Mouse (Mus musculus) brown adipose tissue, adult 24 weeks (tissue): ENCODE data around the gene Klk5. TPM values are rescaled to one million over a fixed set of nuclear protein-coding genes. Genes with fewer than 3 reads are reported as not detected.

ENCODE experiments used
- H3K27ac ChIP-seq: fragments of 200-500 bp; replicated peaks from 2 replicates; pipeline ENCODE4 v1.5.1; 2012; ENCODE audit warnings: low read depth, mild to moderate bottlenecking, low read length
- H3K4me1 ChIP-seq: fragments of 200-500 bp; 2 replicates; pipeline ENCODE4 v1.6.1; 2012; ENCODE audit warnings: low read length, mixed read lengths; ENCODE audit not compliant: control insufficient read depth, insufficient read depth, insufficient read length
- H3K4me3 ChIP-seq: fragments of 200-500 bp; 2 replicates; pipeline ENCODE4 v1.5.1; 2012; ENCODE audit warnings: low read depth, mild to moderate bottlenecking, low read length, moderate library complexity; ENCODE audit not compliant: insufficient read depth
- polyA plus RNA-seq: library from polyadenylated mRNA; stranded (reverse); fragments of >200 nt; gene quantifications from 2 replicates; pipeline ENCODE4 v1.2.4, GENCODE M21; 2012; ENCODE audit not compliant: missing spikeins, insufficient read depth, insufficient read length

The Klk5 gene
- polyA plus RNA-seq: not detected in 2 replicates

DNA sequence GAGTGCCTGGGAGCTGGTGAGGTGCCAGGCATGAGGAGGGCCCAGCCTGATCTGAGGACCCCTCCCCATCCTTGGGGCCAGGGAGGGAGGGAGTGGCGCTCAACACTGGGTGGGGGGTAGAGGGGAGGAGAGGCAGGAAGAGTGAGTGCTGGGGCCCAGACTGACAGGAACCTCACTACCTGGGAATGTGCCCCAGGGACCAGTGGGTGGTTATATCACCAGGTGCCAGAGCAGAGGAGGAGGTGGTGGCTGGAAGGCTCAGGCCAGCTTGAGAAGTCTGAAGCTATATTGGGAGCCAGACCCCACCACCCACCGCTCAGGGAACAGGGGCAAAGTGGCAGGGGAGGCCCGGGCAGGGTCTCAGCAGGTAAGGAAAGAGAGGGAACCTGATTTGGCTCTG, at the start of gene Klk5:
Gene Klk5, plus strand, starts transcription at position 271 of the 400 bp plus-strand sequence.
- Histone ChIP-seq H3K27ac (no peak within 1 kb of the TSS), H3K4me3 (no peak within 1 kb of the TSS), H3K4me1 (no peaks in the 10 kb centered on the region)

DNA sequence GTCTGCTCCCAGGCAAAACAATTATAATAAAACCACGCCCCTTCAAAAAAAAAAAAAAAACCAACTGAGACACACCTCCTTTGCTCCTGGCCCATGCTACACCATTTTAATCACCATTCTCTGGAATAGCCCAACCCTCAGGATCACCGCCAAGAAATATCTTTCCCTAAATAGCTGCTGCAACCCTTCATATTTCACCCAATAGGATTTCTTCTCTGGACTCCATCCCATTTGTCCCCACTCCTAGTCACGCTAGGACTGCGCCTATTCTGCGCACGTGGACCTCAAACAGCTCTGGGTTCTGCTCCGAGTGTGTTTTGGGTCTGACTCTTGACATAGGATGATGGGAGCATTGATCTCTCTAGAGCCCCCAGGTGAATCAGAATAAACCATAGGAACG, 45.4 kb upstream of the Klk5 start:
- Histone ChIP-seq H3K4me1 (peaks cover 2% of the 10 kb centered on the region; the same call in 1 of the 2 replicates), H3K27ac (no peak overlapping the region), H3K4me3 (peak overlapping the region; percentile 71; the same call in 1 of the 2 replicates)

DNA sequence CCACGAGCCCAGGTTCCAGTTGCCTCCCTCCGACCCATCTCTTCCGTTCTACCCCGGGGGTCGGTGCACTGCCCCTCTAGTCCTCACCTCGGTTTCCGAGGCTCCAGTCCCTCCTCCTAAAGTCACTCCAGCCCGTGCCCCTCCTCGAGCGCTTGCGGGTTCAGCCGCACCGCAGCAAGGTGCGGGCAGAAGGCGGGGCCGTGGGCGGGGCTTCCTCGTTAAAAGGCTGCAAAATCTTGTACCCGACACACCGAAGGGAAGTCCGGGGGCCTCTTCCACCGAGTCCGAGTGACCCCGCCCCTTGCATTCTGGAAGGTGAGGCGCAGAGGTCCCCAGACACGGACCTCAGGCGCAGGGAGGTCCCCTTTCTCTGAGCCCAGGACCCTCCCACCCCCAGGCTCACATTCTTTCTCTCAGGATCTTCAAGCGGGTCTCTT, 44.4 kb upstream of the Klk5 start, which contains the start of gene Klk8:
Gene Klk8, plus strand, starts transcription at position 245 of the 437 bp plus-strand sequence.
- H3K27ac ChIP-seq: no peak within 1 kb of the TSS
- H3K4me1 ChIP-seq: peaks cover 2% of the 10 kb centered on the region; the same call in 1 of the 2 replicates

DNA sequence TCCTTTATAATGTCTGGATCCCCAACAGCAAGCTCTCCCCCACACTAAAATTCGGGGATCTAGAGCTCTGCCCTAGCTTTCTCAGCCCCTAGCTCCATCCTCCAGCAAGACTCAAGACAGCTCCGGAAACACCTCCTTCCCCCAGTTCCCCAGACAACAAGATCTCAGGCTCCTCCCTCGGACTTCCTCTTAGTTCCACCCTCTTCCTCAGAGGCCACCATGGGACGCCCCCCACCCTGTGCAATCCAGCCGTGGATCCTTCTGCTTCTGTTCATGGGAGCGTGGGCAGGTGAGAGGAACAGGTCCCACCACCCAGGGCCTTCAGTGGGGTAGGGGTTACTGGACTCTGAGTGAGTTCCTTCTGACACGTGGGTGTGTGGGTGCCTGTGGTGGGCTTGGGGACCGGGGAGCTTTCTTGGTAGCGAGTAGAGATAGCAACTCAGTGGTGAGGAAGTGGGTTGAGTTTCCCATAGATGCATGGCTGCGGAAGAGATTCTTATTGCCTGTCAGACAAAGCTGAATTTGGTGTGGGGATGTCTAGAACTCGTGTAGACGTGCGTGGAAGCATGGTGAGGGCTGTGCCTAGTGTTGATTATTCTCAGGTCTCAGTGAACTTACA, 43.8 kb upstream of the Klk5 start:
- peaks cover 2% of the 10 kb centered on the region; the same call in 1 of the 2 replicates for H3K4me1 ChIP-seq
- H3K27ac ChIP-seq: no peak overlapping the region
- peak overlapping the region; percentile 71 for H3K4me3 ChIP-seq

More for the DNA sequence above, 44.4 kb upstream of the Klk5 start, which contains the start of gene Klk8:
- peak within 1 kb of the TSS; percentile 71 for H3K4me3 ChIP-seq

DNA sequence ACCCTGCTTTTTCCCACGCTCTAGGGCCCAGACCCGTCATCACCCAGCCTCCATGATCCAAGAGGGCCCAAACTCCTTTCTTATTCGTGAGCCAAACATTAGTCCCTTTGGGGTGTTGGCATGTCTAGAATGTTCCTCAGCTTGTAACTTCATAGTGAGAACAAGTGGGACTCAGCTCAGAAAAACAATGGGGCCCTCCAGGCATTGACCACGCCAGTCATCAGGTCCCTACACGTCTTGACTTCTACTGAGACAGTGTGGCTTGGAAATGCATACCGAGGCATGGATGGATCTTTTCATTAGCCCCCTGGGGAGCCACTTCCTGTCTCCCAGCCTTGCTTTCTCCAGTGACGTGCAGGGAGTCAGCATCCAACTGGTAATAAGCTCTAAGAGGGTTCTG, 41.9 kb upstream of the Klk5 start:
- H3K4me1 ChIP-seq: peaks cover 2% of the 10 kb centered on the region; the same call in 1 of the 2 replicates
- no peak overlapping the region for H3K4me3 ChIP-seq
- H3K27ac ChIP-seq: no peak overlapping the region

DNA sequence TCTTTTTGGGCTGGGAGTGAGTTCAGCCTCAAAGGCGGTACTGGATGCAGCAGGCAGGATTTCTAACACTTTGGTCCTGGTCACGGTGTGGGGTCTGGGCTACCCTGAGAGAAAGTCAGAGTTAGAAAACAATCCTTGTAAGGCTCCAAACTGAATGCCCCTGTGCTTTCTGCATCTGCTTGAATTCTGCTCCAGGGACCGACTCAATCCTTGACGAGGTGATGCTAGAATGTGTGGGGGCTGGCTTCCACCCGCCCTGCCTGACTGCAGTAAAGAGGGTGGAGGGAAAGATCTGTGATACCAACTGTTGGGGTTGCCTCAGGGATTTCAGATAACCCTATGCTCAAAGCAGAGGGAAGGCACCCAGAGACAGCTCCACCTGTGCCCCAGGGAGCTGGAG, 30.8 kb upstream of the Klk5 start, which contains the start of gene Klk7:
Gene Klk7, plus strand, starts transcription at position 301 of the 400 bp plus-strand sequence.
- Histone ChIP-seq H3K27ac (no peak within 1 kb of the TSS), H3K4me3 (no peak within 1 kb of the TSS), H3K4me1 (no peaks in the 10 kb centered on the region)

DNA sequence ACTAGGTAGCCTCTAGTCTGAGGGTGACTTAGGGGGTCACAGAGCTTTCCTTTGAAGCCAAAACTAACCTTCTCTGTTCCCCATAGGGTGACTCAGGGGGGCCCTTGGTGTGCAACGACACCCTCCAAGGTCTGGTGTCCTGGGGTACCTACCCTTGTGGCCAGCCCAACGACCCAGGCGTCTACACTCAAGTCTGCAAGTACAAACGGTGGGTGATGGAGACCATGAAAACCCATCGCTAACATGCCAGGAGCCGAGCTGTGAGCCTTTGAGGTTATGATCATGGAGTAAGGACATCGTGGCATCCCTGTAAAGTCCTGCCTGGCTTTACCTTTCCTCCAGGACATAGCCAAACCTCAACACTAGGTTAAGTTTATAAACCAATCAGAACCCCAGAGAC, 26.6 kb upstream of the Klk5 start:
- no peaks in the 10 kb centered on the region for H3K4me1 ChIP-seq
- no peak overlapping the region for H3K27ac ChIP-seq
- no peak overlapping the region for H3K4me3 ChIP-seq

DNA sequence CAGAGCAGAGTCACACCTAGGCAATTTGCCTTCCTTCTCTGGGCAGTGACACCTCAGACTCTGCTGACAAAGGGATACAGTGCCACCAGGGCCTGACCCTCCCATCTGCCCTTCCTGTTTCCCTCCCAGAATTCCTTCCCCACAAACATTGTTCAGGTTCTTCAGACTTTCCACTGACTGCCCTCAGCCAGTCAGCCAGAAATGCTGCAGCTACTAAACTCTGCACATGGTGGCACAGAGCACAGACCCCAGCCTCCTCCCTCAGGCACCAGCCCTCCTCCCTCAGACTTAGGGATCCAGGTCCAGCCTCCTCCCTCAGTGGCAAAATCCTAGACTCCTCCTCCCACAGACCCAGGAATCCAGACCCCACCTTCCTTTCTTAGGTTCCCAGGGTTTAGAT, 25.0 kb upstream of the Klk5 start:
- no peak overlapping the region for H3K27ac ChIP-seq
- no peaks in the 10 kb centered on the region for H3K4me1 ChIP-seq
- H3K4me3 ChIP-seq: no peak overlapping the region

DNA sequence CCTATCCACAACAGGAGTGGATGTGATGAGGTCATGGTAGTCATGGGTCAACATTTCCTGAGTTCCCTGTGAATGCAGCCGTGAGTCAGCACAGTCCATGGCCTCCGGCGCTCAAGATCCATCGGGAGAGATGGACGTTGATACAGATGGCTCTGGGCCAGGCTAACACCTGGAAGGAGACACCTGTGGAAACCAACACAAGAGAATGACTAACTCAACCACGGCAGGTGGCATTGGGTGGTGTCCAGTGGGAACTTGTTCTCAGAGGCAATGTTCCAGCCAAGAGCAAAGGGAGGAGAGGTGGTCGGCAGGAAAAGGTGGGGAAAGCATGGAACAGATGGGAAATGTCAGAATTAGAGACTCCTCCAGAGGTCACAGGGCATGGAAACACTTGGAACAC, 20.2 kb upstream of the Klk5 start:
- no peak overlapping the region for H3K4me3 ChIP-seq
- no peak overlapping the region for H3K27ac ChIP-seq
- H3K4me1 ChIP-seq: no peaks in the 10 kb centered on the region

DNA sequence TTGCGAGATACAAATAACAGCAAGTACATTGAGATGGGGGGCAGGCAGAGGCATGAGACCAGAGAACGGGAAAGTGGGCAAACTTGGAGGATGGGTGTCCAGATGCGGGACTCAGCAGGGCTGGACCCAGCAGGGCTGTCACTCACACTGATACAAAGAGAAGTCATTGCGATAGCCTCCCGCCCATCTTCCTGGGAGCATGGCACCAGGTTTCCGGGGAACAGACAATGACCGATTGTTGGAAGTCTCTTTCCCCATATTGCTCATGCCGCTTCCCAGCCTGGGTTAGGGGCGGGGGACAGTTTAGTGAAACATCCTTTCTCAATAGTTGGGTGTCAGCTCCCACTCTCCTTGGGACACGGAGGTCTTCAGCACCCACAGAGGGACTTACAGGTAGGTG, 17.6 kb upstream of the Klk5 start, which contains the start of gene Klk6:
Gene Klk6, plus strand, starts transcription at position 301 of the 400 bp plus-strand sequence.
- no peaks in the 10 kb centered on the region for H3K4me1 ChIP-seq
- no peak within 1 kb of the TSS for H3K27ac ChIP-seq
- H3K4me3 ChIP-seq: no peak within 1 kb of the TSS

DNA sequence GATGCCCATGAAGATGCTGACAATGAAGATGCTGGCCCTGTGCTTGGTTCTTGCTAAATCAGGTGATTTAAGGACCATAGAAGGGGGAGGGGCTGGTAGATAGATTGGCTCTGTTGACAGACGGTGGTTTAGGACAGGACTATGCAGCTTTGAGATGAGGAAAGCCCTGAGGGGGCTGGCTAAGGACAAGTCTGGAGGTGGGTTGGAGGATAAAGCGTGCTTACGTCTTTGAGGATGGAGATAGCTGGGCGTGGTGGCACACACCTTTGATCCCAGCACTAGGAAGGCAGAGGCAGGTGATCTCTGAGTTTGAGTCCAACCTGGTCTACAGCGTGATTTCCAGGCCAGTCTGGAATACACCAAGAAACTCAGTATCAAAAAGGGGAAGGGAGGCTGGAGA, 15.7 kb upstream of the Klk5 start:
- no peaks in the 10 kb centered on the region for H3K4me1 ChIP-seq
- H3K4me3 ChIP-seq: no peak overlapping the region
- H3K27ac ChIP-seq: no peak overlapping the region

DNA sequence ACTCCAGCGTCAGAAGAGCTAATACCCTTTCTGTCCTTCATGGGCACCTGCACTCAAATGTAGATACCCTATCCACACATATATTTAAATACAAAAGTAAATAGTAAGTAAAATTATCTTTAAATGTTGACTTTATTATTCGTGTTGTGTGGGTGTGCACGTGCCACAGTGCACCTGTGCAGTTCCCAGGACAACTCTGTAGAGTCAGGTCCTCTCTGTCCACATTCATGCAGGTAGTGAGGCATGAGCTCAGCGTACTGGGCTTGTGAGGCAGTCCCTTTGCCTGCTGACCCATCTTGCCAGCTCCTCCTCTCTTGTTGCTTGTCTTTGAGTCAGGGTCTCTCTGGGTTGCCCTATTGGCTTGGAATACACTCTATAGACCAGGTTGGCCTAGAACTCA, 14.1 kb upstream of the Klk5 start:
- Histone ChIP-seq H3K4me1 (no peaks in the 10 kb centered on the region), H3K27ac (no peak overlapping the region), H3K4me3 (no peak overlapping the region)

DNA sequence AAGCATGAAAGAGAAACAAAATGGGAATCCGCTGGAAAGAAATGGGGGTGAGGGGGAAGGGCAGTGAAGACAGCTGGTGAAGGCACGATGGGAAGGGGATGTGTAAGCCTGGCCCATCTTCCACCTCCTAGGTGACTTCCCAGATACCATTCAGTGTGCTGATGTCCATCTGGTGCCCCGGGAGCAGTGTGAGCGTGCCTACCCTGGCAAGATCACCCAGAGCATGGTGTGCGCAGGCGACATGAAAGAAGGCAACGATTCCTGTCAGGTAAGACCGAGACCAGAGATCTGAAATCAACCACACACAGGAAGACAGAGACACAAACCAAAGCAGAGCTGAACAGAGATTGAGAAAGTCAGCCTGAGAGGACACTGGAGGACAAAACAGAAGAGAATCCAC, 12.8 kb upstream of the Klk5 start:
- no peak overlapping the region for H3K27ac ChIP-seq
- H3K4me3 ChIP-seq: no peak overlapping the region
- H3K4me1 ChIP-seq: no peaks in the 10 kb centered on the region

DNA sequence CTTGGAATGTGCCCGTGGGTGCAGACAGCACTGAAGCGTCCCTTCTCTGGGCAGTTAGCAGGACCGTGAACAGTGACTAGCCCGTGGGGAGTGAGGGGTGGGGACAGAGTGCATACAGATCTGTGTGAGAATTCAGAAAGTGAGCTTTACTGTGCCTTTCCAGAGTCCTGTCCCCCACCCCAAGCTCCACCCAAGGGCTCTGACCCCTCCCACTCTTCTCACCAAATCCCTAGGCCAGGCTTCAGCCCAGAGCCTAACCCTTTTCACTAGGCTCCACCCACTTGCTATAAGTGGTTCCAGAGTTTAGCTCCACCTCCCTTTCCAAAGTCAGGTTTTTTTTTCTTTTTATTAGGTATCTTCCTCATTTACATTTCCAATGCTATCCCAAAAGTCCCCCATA, 2.0 kb downstream of the Klk5 start:
- H3K4me1 ChIP-seq: no peaks in the 10 kb centered on the region

DNA sequence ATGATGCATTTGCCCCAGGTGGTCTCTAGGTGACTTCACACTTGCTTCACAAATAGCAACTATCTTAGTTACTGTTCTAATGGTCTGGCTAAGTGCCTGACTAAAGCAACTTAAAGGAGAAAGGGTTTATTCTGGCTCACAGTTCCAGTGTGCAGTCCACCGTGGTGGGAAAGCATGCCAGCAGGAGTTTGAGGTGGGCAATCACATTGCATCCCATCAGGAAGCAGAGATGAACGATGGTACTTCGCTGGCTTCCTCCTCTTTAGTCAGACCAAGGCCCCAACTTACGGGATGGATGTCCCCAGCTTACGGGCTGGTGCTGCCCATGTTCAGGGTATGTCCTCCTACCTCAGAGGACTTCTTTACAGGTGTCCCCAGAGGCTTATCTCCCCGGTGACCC, 9.8 kb downstream of the Klk5 start:
- Histone ChIP-seq H3K4me3 (no peak overlapping the region), H3K27ac (no peak overlapping the region), H3K4me1 (no peaks in the 10 kb centered on the region)

More for the DNA sequence above, 2.0 kb downstream of the Klk5 start:
- Histone ChIP-seq H3K27ac (no peak overlapping the region), H3K4me3 (no peak overlapping the region)
